Mouse (Mus musculus) limb, embryonic 11.5 days (tissue): ENCODE results near the gene Osbpl7. TPM values are rescaled to one million over a fixed set of nuclear protein-coding genes. Genes with fewer than 3 reads are reported as not detected.

Source experiments
- ATAC-seq: fragments of 200-750 bp; cut with Nextera tagmentation; 2 replicates; pipeline ENCODE4 v1.8.0; 2017; ENCODE audit warnings: low read depth; ENCODE audit not compliant: insufficient number of reproducible peaks, low FRiP score, low TSS enrichment
- DNase-seq: peaks from one replicate; pipeline ENCODE4 v3.0.0-alpha.2; 2015; ENCODE audit warnings: low spot score
- H3K27ac ChIP-seq: fragments of 300-500 bp; sonication (generic); replicated peaks from 2 replicates; pipeline ENCODE4 v1.5.1; 2014; ENCODE audit warnings: low read depth, mild to moderate bottlenecking, low read length
- H3K27me3 ChIP-seq: fragments of 300-500 bp; sonication (generic); 2 replicates; pipeline ENCODE4 v1.6.1; 2014; ENCODE audit warnings: mild to moderate bottlenecking, low read length, mixed read lengths; ENCODE audit not compliant: control insufficient read depth, insufficient read depth
- H3K36me3 ChIP-seq: fragments of 300-500 bp; sonication (generic); 2 replicates; pipeline ENCODE4 v1.6.1; 2014; ENCODE audit warnings: mild to moderate bottlenecking, low read length, moderate library complexity, mixed read lengths; ENCODE audit not compliant: control insufficient read depth, insufficient read depth
- H3K4me1 ChIP-seq: fragments of 300-500 bp; sonication (generic); 2 replicates; pipeline ENCODE4 v1.6.1; 2014; ENCODE audit warnings: low read length, mixed read lengths; ENCODE audit not compliant: control insufficient read depth, insufficient read depth
- H3K4me2 ChIP-seq: fragments of 300-500 bp; sonication (generic); 2 replicates; pipeline ENCODE4 v1.6.1; 2014; ENCODE audit warnings: low read depth, mild to moderate bottlenecking, moderate library complexity; ENCODE audit not compliant: severe bottlenecking
- H3K4me3 ChIP-seq: fragments of 300-500 bp; sonication (generic); 2 replicates; pipeline ENCODE4 v1.5.1; 2014; ENCODE audit warnings: low read depth, low read length
- H3K9ac ChIP-seq: fragments of 300-500 bp; sonication (generic); 2 replicates; pipeline ENCODE4 v1.6.1; 2014; ENCODE audit warnings: mild to moderate bottlenecking, low read length
- H3K9me3 ChIP-seq: fragments of 300-500 bp; sonication (generic); 2 replicates; pipeline ENCODE4 v1.6.1; 2016; ENCODE audit warnings: low read length; ENCODE audit not compliant: control insufficient read depth
- WGBS: fragments of 180-500 bp; shearing (Covaris S2); extraction: QIAGEN DNeasy Blood & Tissue Kit; methylation state at CpG from one replicate; pipeline ENCODE4 v1.1.7; 2014; 5-methylcytosine and 5-hydroxymethylcytosine counted together
- polyA plus RNA-seq: library from polyadenylated mRNA; unstranded; fragments of >200 nt; fragmentation: Nextera tagmentation; extraction: Ambion mirVana; gene quantifications from 2 replicates; pipeline ENCODE4 v1.2.1, GENCODE M21; 2014

Osbpl7 gene
- polyA plus RNA-seq, 1 experiment from 2014 or later = 5.8 TPM

GRCm38 (mm10) chr11:97019345-97019708, 31.1 kb upstream of the Osbpl7 start:
- Histone ChIP-seq H3K4me1 (peaks cover 22% of the 10 kb centered on the region), H3K9ac (0 out of 2 replicates have a peak overlapping the region, but pooled peaks have one; percentile 7), H3K36me3 (no peaks in the 10 kb centered on the region), H3K4me3 (peak overlapping the region; percentile 39), H3K27ac (no peak overlapping the region), H3K9me3 (no peaks in the 10 kb centered on the region), H3K4me2 (peak overlapping the region; percentile 63; the same call in 1 of the 2 replicates), H3K27me3 (peaks cover 77% of the 10 kb centered on the region)
- DNase-seq (no peak), ATAC-seq (no peak)
- WGBS = 3% methylated on average over 13 of the region's 13 CpGs

- peak overlapping the region; percentile 30 for H3K4me3 ChIP-seq
- DNase-seq (peak; percentile 52), ATAC-seq (no peak)
- 2% methylated on average over 26 of the region's 27 CpGs for WGBS
- H3K9ac ChIP-seq = no peak overlapping the region; the same call in 1 of the 2 replicates
- H3K4me1 ChIP-seq = peaks cover 31% of the 10 kb centered on the region
- no peaks in the 10 kb centered on the region for H3K36me3 ChIP-seq
- peaks cover 71% of the 10 kb centered on the region for H3K27me3 ChIP-seq
- H3K27ac ChIP-seq = no peak overlapping the region
- H3K9me3 ChIP-seq = no peaks in the 10 kb centered on the region
- peak overlapping the region; percentile 83 for H3K4me2 ChIP-seq
These were observed 29.2 kb upstream of the Osbpl7 start for GRCm38 (mm10) chr11:97021121-97021765.

- Histone ChIP-seq H3K27me3 (peaks cover 65% of the 10 kb centered on the region), H3K4me1 (peaks cover 31% of the 10 kb centered on the region), H3K9ac (peak overlapping the region; percentile 9; the same call in 1 of the 2 replicates), H3K4me2 (peak overlapping the region; percentile 83), H3K36me3 (no peaks in the 10 kb centered on the region), H3K4me3 (peak overlapping the region; percentile 30), H3K9me3 (no peaks in the 10 kb centered on the region), H3K27ac (no peak overlapping the region)
- WGBS = 1% methylated on average over 50 of the region's 50 CpGs
- ATAC-seq = no peak
- peak; percentile 86 for DNase-seq
These were observed 28.4 kb upstream of the Osbpl7 start for GRCm38 (mm10) chr11:97021873-97022484.

GRCm38 (mm10) chr11:97024977-97025376, 25.5 kb upstream of the Osbpl7 start:
- Histone ChIP-seq H3K4me1 (peaks cover 22% of the 10 kb centered on the region), H3K36me3 (no peaks in the 10 kb centered on the region), H3K4me3 (no peak overlapping the region), H3K27me3 (peaks cover 39% of the 10 kb centered on the region), H3K9me3 (no peaks in the 10 kb centered on the region), H3K9ac (no peak overlapping the region), H3K27ac (no peak overlapping the region), H3K4me2 (no peak overlapping the region)
- 35% methylated on average over 10 of the region's 10 CpGs for WGBS
- DNase-seq = no peak
- no peak for ATAC-seq

- Histone ChIP-seq H3K27me3 (peaks cover 31% of the 10 kb centered on the region), H3K36me3 (no peaks in the 10 kb centered on the region), H3K27ac (peak overlapping the region; percentile 77), H3K4me2 (peak overlapping the region; percentile 52), H3K4me1 (peaks cover 22% of the 10 kb centered on the region), H3K9ac (peak overlapping the region; percentile 65), H3K9me3 (no peaks in the 10 kb centered on the region), H3K4me3 (peak overlapping the region; percentile 23)
- peak; percentile 93 for DNase-seq
- ATAC-seq = 0 out of 2 replicates have a peak, but pooled peaks have one; percentile 10
- WGBS = 3% methylated on average over 17 of the region's 17 CpGs
These were observed 24.6 kb upstream of the Osbpl7 start for GRCm38 (mm10) chr11:97025721-97026344.

GRCm38 (mm10) chr11:97029686-97030417, 20.6 kb upstream of the Osbpl7 start, which contains the start of gene Scrn2:
Gene Scrn2 (plus strand): TSS chr11:97029938.
- H3K4me2 ChIP-seq = peak within 1 kb of the TSS; percentile 85
- no peaks in the 10 kb centered on the region for H3K27me3 ChIP-seq
- H3K4me3 ChIP-seq = peak within 1 kb of the TSS; percentile 57
- WGBS = 3% methylated on average over 25 of the region's 25 CpGs
- no peaks in the 10 kb centered on the region for H3K9me3 ChIP-seq
- H3K4me1 ChIP-seq = peaks cover 9% of the 10 kb centered on the region
- H3K27ac ChIP-seq = peak within 1 kb of the TSS; percentile 69
- peak within 1 kb of the TSS; percentile 84 for H3K9ac ChIP-seq
- H3K36me3 ChIP-seq = no peaks in the 10 kb centered on the region
- DNase-seq (peak; percentile 97), ATAC-seq (0 out of 2 replicates have a peak, but pooled peaks have one; percentile 44)

GRCm38 (mm10) chr11:97030426-97030825, 20.0 kb upstream of the Osbpl7 start:
- Histone ChIP-seq H3K27me3 (no peaks in the 10 kb centered on the region), H3K4me2 (peak overlapping the region; percentile 85), H3K36me3 (no peaks in the 10 kb centered on the region), H3K9ac (peak overlapping the region; percentile 84), H3K4me1 (peaks cover 5% of the 10 kb centered on the region), H3K27ac (peak overlapping the region; percentile 69; the same call in 1 of the 2 replicates), H3K9me3 (no peaks in the 10 kb centered on the region), H3K4me3 (peak overlapping the region; percentile 57)
- DNase-seq (no peak), ATAC-seq (no peak)
- 24% methylated on average over 15 of the region's 15 CpGs for WGBS

GRCm38 (mm10) chr11:97031977-97032376, 18.5 kb upstream of the Osbpl7 start:
- WGBS = 85% methylated on average over 12 of the region's 12 CpGs
- DNase-seq (no peak), ATAC-seq (no peak)
- Histone ChIP-seq H3K9ac (no peak overlapping the region), H3K27me3 (no peaks in the 10 kb centered on the region), H3K4me2 (no peak overlapping the region), H3K27ac (no peak overlapping the region), H3K9me3 (no peaks in the 10 kb centered on the region), H3K36me3 (no peaks in the 10 kb centered on the region), H3K4me1 (no peaks in the 10 kb centered on the region; the same call in 1 of the 2 replicates), H3K4me3 (no peak overlapping the region)
